Mouse (Mus musculus) stomach, postnatal 0 days (tissue): ENCODE results near the gene Tnni2.

Experiments
- CTCF ChIP-seq: IDR thresholded peaks from 2 replicates; pipeline ENCODE4 v1.5.1; 2016; ENCODE audit warnings: antibody characterized with exemption, low read depth, mild to moderate bottlenecking, moderate library complexity
- EP300 ChIP-seq: optimal IDR thresholded peaks from 2 replicates; pipeline ENCODE3; 2016; ENCODE audit warnings: antibody characterized with exemption

DNA sequence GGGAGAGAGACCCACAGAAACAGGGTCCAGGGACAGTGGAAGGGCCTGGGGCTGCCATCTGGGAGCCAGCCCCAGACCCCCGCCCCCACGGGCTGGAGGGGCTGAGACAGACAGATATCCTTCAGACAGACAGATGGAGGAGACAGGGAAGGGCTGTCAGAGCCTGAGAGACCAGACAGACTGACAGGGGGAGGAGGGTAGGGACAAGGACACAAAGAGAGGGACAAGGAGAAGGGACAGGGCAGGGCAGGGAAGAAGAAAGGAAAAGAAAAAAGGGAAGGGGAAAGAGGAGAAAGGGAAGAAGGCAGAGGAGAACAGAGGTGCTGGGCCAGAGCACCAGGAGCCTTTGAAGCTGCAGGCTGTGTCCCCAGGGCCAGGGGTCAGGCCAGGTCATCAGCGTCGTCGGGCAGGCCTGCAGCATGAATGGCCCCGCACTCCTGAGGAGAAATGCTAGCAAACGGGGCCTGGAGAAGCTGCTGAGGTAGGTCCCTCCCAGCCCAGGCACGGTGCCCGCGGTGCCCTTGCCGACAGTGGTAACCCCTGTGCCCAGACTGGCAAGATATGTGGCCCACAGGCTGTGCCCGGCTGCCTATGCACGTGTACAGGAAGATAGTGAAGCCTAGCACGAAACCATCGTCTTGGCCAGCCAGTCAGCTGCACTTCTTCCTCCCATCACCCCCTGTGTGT lies 30.4 kb downstream of the Tnni2 start:
- TF ChIP-seq CTCF (no peak), EP300 (no peak)
